Mouse (Mus musculus): ENCODE measurements around the gene Dbndd2. TPM values are rescaled to one million over a fixed set of nuclear protein-coding genes. Genes with fewer than 3 reads are reported as not detected.

Gene Dbndd2
- total RNA-seq, 1 experiment, result 4.2 TPM

GRCm38 (mm10) chr2:164510621-164511190 lies 24.8 kb downstream of the Dbndd2 start:
- Histone ChIP-seq H3K4me3 (ENCODE audit: insufficient read depth in 1 of 2, low read depth in 1 of 2, low read length in 2 of 2, poor library complexity in 1 of 2, severe bottlenecking in 1 of 2) (no peak overlapping the region), H3K27ac (ENCODE audit: insufficient read depth, low read depth, low read length, poor library complexity, severe bottlenecking) (no peak overlapping the region; the same call in 1 of the 2 replicates), H3K4me1 (ENCODE audit: control insufficient read depth in 2 of 2, insufficient read depth in 2 of 2, low read length in 2 of 2, poor library complexity in 1 of 2) (peaks cover 3 to 29% of the 10 kb centered on the region in 2 experiments; a peak in 3 of 4 replicates), H3K9ac (ENCODE audit: insufficient read depth, low read depth, low read length, poor library complexity, severe bottlenecking) (no peak overlapping the region), H3K36me3 (ENCODE audit: control insufficient read depth, insufficient read depth, low read length, poor library complexity, severe bottlenecking) (peaks cover 5% of the 10 kb centered on the region), H3K9me3 (ENCODE audit: control insufficient read depth, insufficient read depth, low read depth, low read length) (no peaks in the 10 kb centered on the region)
- in situ Hi-C loops (cut with MboI; ENCODE audit: low sequenced_read_pairs in 2 of 2, unreplicated experiment in 2 of 2), result no loop called here
- DNase-seq (ENCODE audit: low read depth, low spot score), result no peak
- TF ChIP-seq HCFC1 (IDR thresholded peaks at IDR 0.05; ENCODE audit: borderline replicate concordance, insufficient read depth, low read length), result no peak
- no peak for TF ChIP-seq MAFK (IDR thresholded peaks at IDR 0.05; ENCODE audit: insufficient read depth, low read depth, low read length)
- no peak for TF ChIP-seq CHD2 (IDR thresholded peaks at IDR 0.05; ENCODE audit: low read depth, low read length)
- no peak for TF ChIP-seq ZC3H11A (IDR thresholded peaks at IDR 0.05; ENCODE audit: borderline replicate concordance, low read depth, low read length)
- TF ChIP-seq ZNF384 (IDR thresholded peaks at IDR 0.05; ENCODE audit: low read depth, low read length), result no peak

- no peak for TF ChIP-seq HCFC1 (IDR thresholded peaks at IDR 0.05; ENCODE audit: borderline replicate concordance, insufficient read depth, low read length)
- no peak for TF ChIP-seq ZC3H11A (IDR thresholded peaks at IDR 0.05; ENCODE audit: borderline replicate concordance, low read depth, low read length)
- no peak for TF ChIP-seq MAFK (IDR thresholded peaks at IDR 0.05; ENCODE audit: insufficient read depth, low read depth, low read length)
- no peak for TF ChIP-seq ZNF384 (IDR thresholded peaks at IDR 0.05; ENCODE audit: low read depth, low read length)
- TF ChIP-seq CHD2 (IDR thresholded peaks at IDR 0.05; ENCODE audit: low read depth, low read length), result no peak
- Histone ChIP-seq H3K9me3 (ENCODE audit: control insufficient read depth, insufficient read depth, low read depth, low read length) (no peaks in the 10 kb centered on the region), H3K27ac (ENCODE audit: insufficient read depth, low read depth, low read length, poor library complexity, severe bottlenecking) (no peak overlapping the region), H3K36me3 (ENCODE audit: control insufficient read depth, insufficient read depth, low read length, poor library complexity, severe bottlenecking) (peaks cover 5% of the 10 kb centered on the region), H3K4me3 (ENCODE audit: insufficient read depth in 1 of 2, low read depth in 1 of 2, low read length in 2 of 2, poor library complexity in 1 of 2, severe bottlenecking in 1 of 2) (no peak overlapping the region), H3K9ac (ENCODE audit: insufficient read depth, low read depth, low read length, poor library complexity, severe bottlenecking) (no peak overlapping the region), H3K4me1 (ENCODE audit: control insufficient read depth in 2 of 2, insufficient read depth in 2 of 2, low read length in 2 of 2, poor library complexity in 1 of 2) (peaks cover 0 to 23% of the 10 kb centered on the region in 2 experiments; a peak in 2 of 4 replicates)
- in situ Hi-C loops (cut with MboI; ENCODE audit: low sequenced_read_pairs in 2 of 2, unreplicated experiment in 2 of 2), result no loop called here
- no peak for DNase-seq (ENCODE audit: low read depth, low spot score)
Measured at GRCm38 (mm10) chr2:164512121-164512909, 26.4 kb downstream of the Dbndd2 start.

- in situ Hi-C loops (cut with MboI; ENCODE audit: low sequenced_read_pairs in 2 of 2, unreplicated experiment in 2 of 2), result no loop called here
- TF ChIP-seq MAFK (IDR thresholded peaks at IDR 0.05; ENCODE audit: insufficient read depth, low read depth, low read length) (no peak), ZNF384 (IDR thresholded peaks at IDR 0.05; ENCODE audit: low read depth, low read length) (no peak), HCFC1 (IDR thresholded peaks at IDR 0.05; ENCODE audit: borderline replicate concordance, insufficient read depth, low read length) (no peak), ZC3H11A (IDR thresholded peaks at IDR 0.05; ENCODE audit: borderline replicate concordance, low read depth, low read length) (no peak), CHD2 (IDR thresholded peaks at IDR 0.05; ENCODE audit: low read depth, low read length) (no peak)
- no peak overlapping the region for H3K9ac ChIP-seq (ENCODE audit: insufficient read depth, low read depth, low read length, poor library complexity, severe bottlenecking)
- no peak overlapping the region for H3K4me3 ChIP-seq (ENCODE audit: insufficient read depth in 1 of 2, low read depth in 1 of 2, low read length in 2 of 2, poor library complexity in 1 of 2, severe bottlenecking in 1 of 2)
- no peak for DNase-seq (ENCODE audit: low read depth, low spot score)
- no peaks in the 10 kb centered on the region for H3K9me3 ChIP-seq (ENCODE audit: control insufficient read depth, insufficient read depth, low read depth, low read length)
- peaks cover 5% of the 10 kb centered on the region for H3K36me3 ChIP-seq (ENCODE audit: control insufficient read depth, insufficient read depth, low read length, poor library complexity, severe bottlenecking)
- no peak overlapping the region for H3K27ac ChIP-seq (ENCODE audit: insufficient read depth, low read depth, low read length, poor library complexity, severe bottlenecking)
- peaks cover 0 to 18% of the 10 kb centered on the region in 2 experiments; a peak in 1 of 4 replicates for H3K4me1 ChIP-seq (ENCODE audit: control insufficient read depth in 2 of 2, insufficient read depth in 2 of 2, low read length in 2 of 2, poor library complexity in 1 of 2)
Measured at GRCm38 (mm10) chr2:164513389-164513788, 27.5 kb downstream of the Dbndd2 start.

GRCm38 (mm10) chr2:164514916-164515315 lies 29.0 kb downstream of the Dbndd2 start:
- H3K27ac ChIP-seq (ENCODE audit: insufficient read depth, low read depth, low read length, poor library complexity, severe bottlenecking), result no peak overlapping the region
- H3K4me3 ChIP-seq (ENCODE audit: insufficient read depth in 1 of 2, low read depth in 1 of 2, low read length in 2 of 2, poor library complexity in 1 of 2, severe bottlenecking in 1 of 2), result no peak overlapping the region
- H3K9ac ChIP-seq (ENCODE audit: insufficient read depth, low read depth, low read length, poor library complexity, severe bottlenecking), result no peak overlapping the region
- DNase-seq (ENCODE audit: low read depth, low spot score), result no peak
- peaks cover 0 to 14% of the 10 kb centered on the region in 2 experiments; a peak in 1 of 4 replicates for H3K4me1 ChIP-seq (ENCODE audit: control insufficient read depth in 2 of 2, insufficient read depth in 2 of 2, low read length in 2 of 2, poor library complexity in 1 of 2)
- in situ Hi-C loops (cut with MboI; ENCODE audit: low sequenced_read_pairs in 2 of 2, unreplicated experiment in 2 of 2), result no loop called here
- TF ChIP-seq MAFK (IDR thresholded peaks at IDR 0.05; ENCODE audit: insufficient read depth, low read depth, low read length) (no peak), ZNF384 (IDR thresholded peaks at IDR 0.05; ENCODE audit: low read depth, low read length) (no peak), ZC3H11A (IDR thresholded peaks at IDR 0.05; ENCODE audit: borderline replicate concordance, low read depth, low read length) (no peak), HCFC1 (IDR thresholded peaks at IDR 0.05; ENCODE audit: borderline replicate concordance, insufficient read depth, low read length) (no peak), CHD2 (IDR thresholded peaks at IDR 0.05; ENCODE audit: low read depth, low read length) (no peak)
- no peaks in the 10 kb centered on the region for H3K36me3 ChIP-seq (ENCODE audit: control insufficient read depth, insufficient read depth, low read length, poor library complexity, severe bottlenecking)
- no peaks in the 10 kb centered on the region for H3K9me3 ChIP-seq (ENCODE audit: control insufficient read depth, insufficient read depth, low read depth, low read length)
